Mouse (Mus musculus) B cell, adult 2 months (primary cell): ENCODE measurements around the gene Arrdc2.

ENCODE experiments used
- DNase-seq, 2 experiments: peaks; one replicate each; pipeline ENCODE4 v3.0.0; 2022

Arrdc2 gene

GRCm38 (mm10) chr8:70863956-70864711 is 24.6 kb upstream of the Arrdc2 start:
- DNase-seq = peak; percentile 43 to 49

GRCm38 (mm10) chr8:70862824-70863641 is 23.5 kb upstream of the Arrdc2 start, which contains the start of gene Kcnn1:
TSS of gene Kcnn1 (minus strand) at chr8:70863258.
- peak; percentile 50 to 51 for DNase-seq

GRCm38 (mm10) chr8:70857516-70857915 is 18.0 kb upstream of the Arrdc2 start:
- DNase-seq = no peak

GRCm38 (mm10) chr8:70856541-70857197 is 17.1 kb upstream of the Arrdc2 start:
- DNase-seq = peak; percentile 46 to 50

- DNase-seq = no peak
Observed at GRCm38 (mm10) chr8:70856028-70856427, 16.5 kb upstream of the Arrdc2 start.

- peak; percentile 50 to 58 for DNase-seq
Observed at GRCm38 (mm10) chr8:70853863-70854262, 14.3 kb upstream of the Arrdc2 start.

GRCm38 (mm10) chr8:70852595-70853231 is 13.2 kb upstream of the Arrdc2 start:
- no peak for DNase-seq

- DNase-seq = no peak
Observed at GRCm38 (mm10) chr8:70851837-70852236, 12.3 kb upstream of the Arrdc2 start.

- DNase-seq = no peak
Observed at GRCm38 (mm10) chr8:70850947-70851346, 11.4 kb upstream of the Arrdc2 start.

GRCm38 (mm10) chr8:70850132-70850845 is 10.8 kb upstream of the Arrdc2 start:
- DNase-seq = no peak

- DNase-seq = no peak
Observed at GRCm38 (mm10) chr8:70849333-70849990, 9.9 kb upstream of the Arrdc2 start.

- DNase-seq = peak; percentile 62 to 65
Observed at GRCm38 (mm10) chr8:70846371-70847154, 7.0 kb upstream of the Arrdc2 start.

GRCm38 (mm10) chr8:70845108-70845507 is 5.6 kb upstream of the Arrdc2 start:
- DNase-seq = no peak

GRCm38 (mm10) chr8:70844523-70844922 is 5.0 kb upstream of the Arrdc2 start:
- DNase-seq = peak; percentile 97

GRCm38 (mm10) chr8:70843941-70844340 is 4.4 kb upstream of the Arrdc2 start:
- no peak for DNase-seq

- no peak for DNase-seq
Observed at GRCm38 (mm10) chr8:70843214-70843773, 3.8 kb upstream of the Arrdc2 start.

- no peak for DNase-seq
Observed at GRCm38 (mm10) chr8:70842484-70842883, 3.0 kb upstream of the Arrdc2 start.

GRCm38 (mm10) chr8:70841147-70842072 is 1.9 kb upstream of the Arrdc2 start:
- DNase-seq = peak; percentile 92 to 93

- no peak for DNase-seq
Observed at GRCm38 (mm10) chr8:70840590-70840989, 1.1 kb upstream of the Arrdc2 start.
